Mouse (Mus musculus) stomach, postnatal 0 days (tissue): ENCODE measurements around the gene Nos1.

Source experiments
- CTCF ChIP-seq: IDR thresholded peaks from 2 replicates; pipeline ENCODE4 v1.5.1; 2016; ENCODE audit warnings: antibody characterized with exemption, low read depth, mild to moderate bottlenecking, moderate library complexity
- EP300 ChIP-seq: optimal IDR thresholded peaks from 2 replicates; pipeline ENCODE3; 2016; ENCODE audit warnings: antibody characterized with exemption

GRCm38 (mm10) chr5:117987891-117988290 is 207.1 kb downstream of the Nos1 start:
- TF ChIP-seq CTCF (no peak), EP300 (no peak)
